Mouse (Mus musculus) CH12.LX (cell line): Measurements from ENCODE around the gene Rbm47.

Experiments used
- ELF1 ChIP-seq: IDR thresholded peaks from 2 replicates; pipeline ENCODE4 v1.6.1; 2014; ENCODE audit warnings: low read depth, mild to moderate bottlenecking, inconsistent platforms, low read length, improper control_type of control experiment
- HCFC1 ChIP-seq: IDR thresholded peaks from 2 replicates; pipeline ENCODE4 v1.6.1; 2012; ENCODE audit warnings: low read depth, mild to moderate bottlenecking, inconsistent platforms, low read length, improper control_type of control experiment
- KAT2A ChIP-seq: IDR thresholded peaks from 2 replicates; pipeline ENCODE4 v1.6.1; 2012; ENCODE audit warnings: low read length, improper control_type of control experiment, inconsistent platforms; ENCODE audit not compliant: insufficient replicate concordance
- POLR2A ChIP-seq: IDR thresholded peaks from 2 replicates; pipeline ENCODE4 v1.6.1; 2011; ENCODE audit warnings: low read depth, mild to moderate bottlenecking, improper control_type of control experiment, low read length

- TF ChIP-seq POLR2A (no peak), HCFC1 (no peak), KAT2A (no peak), ELF1 (no peak)
Measured at GRCm38 (mm10) chr5:66173018-66173417, at the start of gene Rbm47.
